Mouse (Mus musculus) liver, postnatal 0 days (tissue): ENCODE data around the gene Epha4.

Experiments used
- CTCF ChIP-seq: sonication (generic); IDR thresholded peaks from 2 replicates; pipeline ENCODE4 v1.5.1; 2016; ENCODE audit warnings: antibody characterized with exemption, low read depth
- EP300 ChIP-seq: IDR thresholded peaks from 2 replicates; pipeline ENCODE4 v1.6.1; 2016; ENCODE audit warnings: antibody characterized with exemption, low read depth, mild to moderate bottlenecking

DNA sequence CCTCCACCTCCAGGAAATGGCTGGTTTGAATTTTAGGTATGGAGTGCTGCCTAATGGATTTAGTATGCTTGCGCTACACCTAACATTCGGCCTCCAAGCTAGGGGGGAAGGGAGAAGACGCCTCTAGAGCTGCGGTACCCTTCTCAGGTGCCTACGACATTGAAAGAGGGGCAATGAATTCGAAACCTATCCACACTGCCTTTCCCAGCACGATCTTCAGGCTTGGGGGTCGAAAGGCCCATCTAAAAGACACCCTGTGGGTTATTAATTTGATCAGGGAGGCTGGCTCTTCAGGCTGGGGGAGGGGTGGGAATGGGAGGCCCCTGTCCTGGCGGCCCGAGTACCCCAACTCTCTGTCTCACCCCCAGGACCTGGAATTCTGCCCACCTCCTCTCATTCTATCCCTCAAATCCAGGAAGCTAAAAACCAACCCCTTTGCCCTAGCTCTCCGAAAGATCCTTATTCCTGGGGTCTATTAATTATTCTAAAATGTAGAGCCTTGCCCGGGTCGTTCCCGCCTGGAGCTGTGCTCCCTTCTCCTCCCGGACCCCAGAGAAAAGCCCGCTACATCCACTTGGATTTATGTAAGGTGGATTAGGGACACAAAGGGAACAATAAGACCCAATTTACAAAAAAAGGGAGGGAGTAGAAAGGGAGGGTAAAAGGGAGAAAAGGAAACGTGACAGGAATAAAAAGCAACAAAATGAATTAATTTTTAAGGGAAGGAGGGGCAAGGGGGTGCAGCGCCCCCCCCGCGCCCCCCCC is 2.3 kb downstream of the Epha4 start:
- no peak for TF ChIP-seq CTCF
- no peak for TF ChIP-seq EP300
